Mouse (Mus musculus): ENCODE results near the gene Arhgef11. TPM values are rescaled to one million over a fixed set of nuclear protein-coding genes. Genes with fewer than 3 reads are reported as not detected.

The Arhgef11 gene
- polyA plus RNA-seq, 1 experiment, result 25.5 TPM

DNA sequence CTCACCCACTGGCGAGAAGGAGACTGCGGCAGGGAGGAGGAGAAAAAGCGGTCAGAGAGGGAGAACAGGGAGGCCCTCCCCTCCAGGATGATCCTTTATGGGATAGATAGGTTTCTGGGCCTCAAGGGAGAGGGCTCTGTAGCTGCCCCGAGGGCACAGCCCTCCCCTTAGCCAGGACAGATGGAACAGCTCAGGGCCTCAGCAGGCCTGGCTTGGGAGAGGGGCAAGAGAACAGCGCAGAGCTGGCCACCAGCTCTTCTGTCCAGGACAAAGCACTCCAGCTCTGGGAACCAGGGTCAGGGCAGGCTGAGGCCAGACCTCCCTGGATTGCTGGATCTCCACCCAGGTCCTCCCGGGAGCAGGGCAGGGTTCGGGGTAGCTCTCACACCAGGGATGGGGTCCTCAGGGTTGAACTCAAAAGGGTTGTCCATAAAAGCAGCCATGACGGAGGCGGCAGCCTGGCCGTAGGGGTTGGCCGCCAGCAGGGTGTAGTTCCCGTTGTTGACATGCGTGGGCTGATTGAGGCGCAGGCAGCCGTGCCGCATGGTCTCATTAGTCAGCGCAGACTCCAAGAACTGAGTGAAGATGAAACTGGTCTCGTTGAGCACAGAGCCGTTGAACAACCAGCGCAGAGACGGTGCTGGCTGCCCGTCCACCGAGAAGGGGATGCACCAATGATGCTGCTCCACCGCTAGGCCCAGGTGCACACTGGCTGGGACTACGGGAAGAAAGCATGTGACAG is 166.1 kb downstream of the Arhgef11 start:
- Histone ChIP-seq H3K4me3 (ENCODE audit: insufficient read depth, low read length) (no peak overlapping the region), H3K4me1 (ENCODE audit: control insufficient read depth, insufficient read depth, low read length) (peaks cover 5% of the 10 kb centered on the region; the same call in 1 of the 2 replicates), H3K27ac (ENCODE audit: insufficient read depth, low read depth, low read length) (no peak overlapping the region)
- TF ChIP-seq POLR2A (IDR thresholded peaks at IDR 0.05; ENCODE audit: borderline replicate concordance, low read depth, low read length), result no peak
- no peak for TF ChIP-seq CTCF (IDR thresholded peaks at IDR 0.05; ENCODE audit: low read depth, low read length)

DNA sequence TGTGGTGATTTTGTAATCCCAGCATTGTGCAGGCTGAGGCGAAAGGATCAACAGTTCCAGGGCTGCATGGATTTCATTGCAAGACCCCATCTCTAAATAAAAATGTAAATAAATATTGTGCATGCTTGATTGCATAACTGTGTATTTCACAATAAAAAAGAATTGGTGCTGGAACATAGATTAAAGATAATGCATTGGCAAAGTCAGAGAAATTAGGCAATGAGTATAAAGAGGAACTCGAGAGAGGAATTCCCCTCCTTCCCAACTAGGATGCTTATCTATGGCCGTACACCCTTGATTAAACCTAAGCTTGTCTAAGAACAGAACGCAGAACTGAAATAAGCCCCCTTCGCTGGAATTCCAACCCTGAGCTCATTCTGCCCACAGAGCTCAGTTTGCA is 167.8 kb downstream of the Arhgef11 start:
- TF ChIP-seq POLR2A (IDR thresholded peaks at IDR 0.05; ENCODE audit: borderline replicate concordance, low read depth, low read length) (no peak), CTCF (IDR thresholded peaks at IDR 0.05; ENCODE audit: low read depth, low read length) (no peak)
- no peak overlapping the region for H3K4me3 ChIP-seq (ENCODE audit: insufficient read depth, low read length)
- H3K4me1 ChIP-seq (ENCODE audit: control insufficient read depth, insufficient read depth, low read length), result peaks cover 5% of the 10 kb centered on the region; the same call in 1 of the 2 replicates
- no peak overlapping the region for H3K27ac ChIP-seq (ENCODE audit: insufficient read depth, low read depth, low read length)

DNA sequence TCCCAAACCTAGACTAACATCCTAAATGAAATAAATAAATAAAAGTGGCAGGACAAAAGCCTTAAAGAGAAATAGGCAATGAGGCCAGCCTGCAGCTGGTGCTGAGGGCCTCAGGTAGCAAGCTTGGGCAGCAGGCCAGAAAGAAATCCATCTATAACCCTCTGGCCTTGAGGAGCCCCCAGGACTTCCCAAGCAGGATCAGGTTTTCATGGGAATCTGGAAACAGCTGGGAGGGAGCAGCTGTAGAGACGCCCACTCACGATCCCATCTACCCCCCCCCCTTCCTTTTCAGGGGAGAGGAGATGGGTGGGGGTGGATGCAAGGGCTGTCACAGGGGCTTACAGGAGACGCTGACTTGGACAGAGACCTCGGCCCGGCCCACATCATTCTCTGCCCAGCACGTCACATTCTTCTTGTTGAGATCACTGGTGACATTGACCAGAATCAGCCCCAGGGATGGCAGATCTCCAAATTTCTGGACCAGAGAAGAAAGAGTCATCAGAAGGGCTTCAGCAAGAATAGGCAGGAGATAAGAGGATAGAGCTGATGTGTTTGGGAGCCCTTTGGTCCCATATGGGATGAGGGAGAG is 168.4 kb downstream of the Arhgef11 start:
- TF ChIP-seq POLR2A (IDR thresholded peaks at IDR 0.05; ENCODE audit: borderline replicate concordance, low read depth, low read length), result no peak
- TF ChIP-seq CTCF (IDR thresholded peaks at IDR 0.05; ENCODE audit: low read depth, low read length), result no peak
- H3K4me3 ChIP-seq (ENCODE audit: insufficient read depth, low read length), result no peak overlapping the region
- peaks cover 5% of the 10 kb centered on the region; the same call in 1 of the 2 replicates for H3K4me1 ChIP-seq (ENCODE audit: control insufficient read depth, insufficient read depth, low read length)
- H3K27ac ChIP-seq (ENCODE audit: insufficient read depth, low read depth, low read length), result no peak overlapping the region

Other genes with a start within 250 kb of the Arhgef11 start
- 31.0 and 38.0 TPM in 2 replicates for gene Fcrl1, start 241.2 kb upstream of the Arhgef11 start, polyA plus RNA-seq (2012; ENCODE audit: insufficient read depth, insufficient read length, missing spikeins)
- gene Fcrl5, start 181.8 kb upstream of the Arhgef11 start, polyA plus RNA-seq (2012; ENCODE audit: insufficient read depth, insufficient read length, missing spikeins), result 0.81 and 1.5 TPM in 2 replicates
- gene Etv3, start 92.2 kb upstream of the Arhgef11 start, polyA plus RNA-seq (2012; ENCODE audit: insufficient read depth, insufficient read length, missing spikeins), result 57.2 and 59.6 TPM in 2 replicates
- gene Lrrc71, start 131.1 kb downstream of the Arhgef11 start, polyA plus RNA-seq (2012; ENCODE audit: insufficient read depth, insufficient read length, missing spikeins), result not detected in 2 replicates
- gene Ntrk1, start 177.6 kb downstream of the Arhgef11 start, polyA plus RNA-seq (2012; ENCODE audit: insufficient read depth, insufficient read length, missing spikeins), result not detected in 2 replicates
- gene Insrr, start 179.4 kb downstream of the Arhgef11 start, polyA plus RNA-seq (2012; ENCODE audit: insufficient read depth, insufficient read length, missing spikeins), result not detected in 2 replicates
- not detected in 2 replicates for gene Pear1, start 206.7 kb downstream of the Arhgef11 start, polyA plus RNA-seq (2012; ENCODE audit: insufficient read depth, insufficient read length, missing spikeins)
- gene Sh2d2a, start 229.2 kb downstream of the Arhgef11 start, polyA plus RNA-seq (2012; ENCODE audit: insufficient read depth, insufficient read length, missing spikeins), result not detected in 2 replicates

Data from bone marrow macrophage, adult 2 months (primary cell).